Mouse (Mus musculus) forebrain, embryonic 14.5 days (tissue): ENCODE results near the gene Styk1. TPM values are rescaled to one million over a fixed set of nuclear protein-coding genes. Genes with fewer than 3 reads are reported as not detected.

Source experiments
- ATAC-seq: fragments of 200-750 bp; cut with Nextera tagmentation; 2 replicates; pipeline ENCODE4 v1.8.0; 2017; ENCODE audit warnings: mild to moderate bottlenecking, moderate library complexity
- DNase-seq: peaks from one replicate; pipeline ENCODE4 v3.0.0-alpha.2; 2015; ENCODE audit warnings: low spot score
- H3K27ac ChIP-seq: fragments of 300-500 bp; sonication (generic); 2 replicates; pipeline ENCODE4 v1.5.1; 2014; ENCODE audit warnings: low read depth, mild to moderate bottlenecking, control low read depth, low read length, moderate library complexity
- H3K27me3 ChIP-seq: fragments of 300-500 bp; sonication (generic); replicated peaks from 2 replicates; pipeline ENCODE4 v1.6.1; 2014; ENCODE audit warnings: low read length, control low read depth, mixed read lengths; ENCODE audit not compliant: control insufficient read depth, insufficient read depth
- H3K36me3 ChIP-seq: fragments of 300-500 bp; sonication (generic); 2 replicates; pipeline ENCODE4 v1.6.1; 2014; ENCODE audit warnings: low read length, control low read depth; ENCODE audit not compliant: control insufficient read depth, insufficient read depth
- H3K4me1 ChIP-seq: fragments of 300-500 bp; sonication (generic); 2 replicates; pipeline ENCODE4 v1.6.1; 2014; ENCODE audit warnings: antibody characterized with exemption, low read length, control low read depth; ENCODE audit not compliant: control insufficient read depth, insufficient read depth
- H3K4me2 ChIP-seq: fragments of 300-500 bp; sonication (generic); 2 replicates; pipeline ENCODE4 v1.6.1; 2014; ENCODE audit warnings: mild to moderate bottlenecking, control low read depth, low read length
- H3K4me3 ChIP-seq: fragments of 300-500 bp; sonication (generic); 2 replicates; pipeline ENCODE4 v1.5.1; 2014; ENCODE audit warnings: low read depth, low read length, control low read depth
- H3K9ac ChIP-seq: fragments of 300-500 bp; sonication (generic); 2 replicates; pipeline ENCODE4 v1.6.1; 2014; ENCODE audit warnings: mild to moderate bottlenecking, low read length, control low read depth, moderate library complexity
- H3K9me3 ChIP-seq: fragments of 300-500 bp; sonication (generic); replicated peaks from 2 replicates; pipeline ENCODE4 v1.6.1; 2016; ENCODE audit warnings: low read length, control low read depth, mixed read lengths; ENCODE audit not compliant: control insufficient read depth
- WGBS: fragments of 180-500 bp; shearing (Covaris S2); extraction: QIAGEN DNeasy Blood & Tissue Kit; methylation state at CpG from one replicate; pipeline ENCODE4 v1.1.7; 2014; 5-methylcytosine and 5-hydroxymethylcytosine counted together
- polyA plus RNA-seq: library from polyadenylated mRNA; unstranded; fragments of >200 nt; fragmentation: Nextera tagmentation; extraction: Ambion mirVana; gene quantifications from 2 replicates; pipeline ENCODE4 v1.2.1, GENCODE M21; 2014

Gene Styk1
- polyA plus RNA-seq, 1 experiment from 2014 or later, result 2.5 TPM

DNA sequence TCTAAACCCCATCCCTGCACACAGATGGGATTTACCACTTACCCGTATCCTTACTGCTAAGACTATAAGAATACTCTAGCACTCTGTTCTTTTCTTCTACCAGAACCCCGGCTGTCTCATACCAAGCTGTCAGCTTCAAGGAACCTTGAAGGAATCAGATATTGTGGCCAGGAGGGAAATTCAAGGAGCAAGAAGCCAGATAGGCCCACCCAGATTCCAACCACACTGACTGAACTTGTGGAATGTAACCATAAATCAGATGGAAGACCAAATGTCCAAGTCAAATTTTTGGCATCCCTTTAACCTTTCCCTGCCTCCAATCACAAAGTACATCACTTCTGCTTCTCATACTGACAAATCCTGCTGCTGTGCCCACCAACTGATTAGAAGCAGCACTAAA, 6.4 kb downstream of the Styk1 start:
- Histone ChIP-seq H3K4me1 (no peaks in the 10 kb centered on the region), H3K27ac (no peak overlapping the region), H3K9me3 (no peaks in the 10 kb centered on the region), H3K27me3 (no peaks in the 10 kb centered on the region), H3K4me2 (no peak overlapping the region), H3K4me3 (no peak overlapping the region), H3K9ac (no peak overlapping the region), H3K36me3 (no peaks in the 10 kb centered on the region)
- DNase-seq (no peak), ATAC-seq (no peak)
- 84% methylated on average over 2 of the region's 2 CpGs for WGBS

DNA sequence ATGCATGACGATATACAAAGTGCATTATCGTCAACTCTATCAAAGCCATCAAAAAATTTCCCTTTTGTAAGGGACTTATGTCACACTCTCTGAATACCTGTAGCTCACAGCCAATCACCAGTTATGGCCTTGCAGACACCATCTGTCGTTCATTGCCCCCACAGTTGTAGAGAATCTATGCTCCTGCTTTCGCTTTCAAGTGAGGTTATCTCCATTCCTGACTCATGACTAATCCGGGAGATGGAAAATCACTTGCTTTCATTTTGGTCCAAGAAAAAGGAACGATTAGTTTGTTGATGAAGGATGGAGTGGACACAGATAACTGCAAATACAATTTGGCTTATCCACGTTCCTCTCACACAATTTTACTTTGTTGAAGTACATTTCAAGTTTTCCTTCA, 9.1 kb downstream of the Styk1 start:
- Histone ChIP-seq H3K27ac (no peak overlapping the region), H3K4me3 (no peak overlapping the region), H3K9me3 (no peaks in the 10 kb centered on the region), H3K27me3 (no peaks in the 10 kb centered on the region), H3K4me1 (no peaks in the 10 kb centered on the region), H3K9ac (no peak overlapping the region), H3K36me3 (no peaks in the 10 kb centered on the region), H3K4me2 (no peak overlapping the region)
- WGBS, result 88% methylated on average over 7 of the region's 7 CpGs
- ATAC-seq (no peak), DNase-seq (no peak)

DNA sequence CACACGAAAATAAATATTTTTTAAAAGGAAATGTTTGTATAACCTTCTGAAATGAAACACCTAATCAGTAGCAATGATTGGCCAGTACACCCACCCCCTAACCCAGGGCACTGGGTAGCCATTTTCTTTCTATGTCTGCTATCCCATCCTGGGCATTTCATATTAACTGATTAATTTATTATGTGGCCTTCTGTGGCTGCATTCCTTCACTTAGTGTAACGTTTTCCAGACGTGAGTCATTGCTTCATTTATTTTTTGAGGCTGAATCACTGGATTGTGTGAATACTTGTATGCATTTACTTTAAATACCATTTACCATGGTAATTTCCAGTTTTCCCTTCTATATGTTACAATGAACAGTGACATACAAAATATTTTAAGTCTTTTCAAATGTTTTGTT, 13.3 kb downstream of the Styk1 start:
- H3K27me3 ChIP-seq, result no peaks in the 10 kb centered on the region
- DNase-seq (no peak), ATAC-seq (no peak)
- H3K4me1 ChIP-seq, result no peaks in the 10 kb centered on the region
- H3K9ac ChIP-seq, result no peak overlapping the region
- no peak overlapping the region for H3K4me2 ChIP-seq
- H3K36me3 ChIP-seq, result no peaks in the 10 kb centered on the region
- no peaks in the 10 kb centered on the region for H3K9me3 ChIP-seq
- no peak overlapping the region for H3K27ac ChIP-seq
- WGBS, result 83% methylated on average over 3 of the region's 3 CpGs
- H3K4me3 ChIP-seq, result no peak overlapping the region

GRCm38 (mm10) chr6:131339309-131339708, 14.1 kb downstream of the Styk1 start:
- H3K9ac ChIP-seq, result no peak overlapping the region
- H3K27ac ChIP-seq, result no peak overlapping the region
- H3K36me3 ChIP-seq, result no peaks in the 10 kb centered on the region
- no peaks in the 10 kb centered on the region for H3K4me1 ChIP-seq
- H3K9me3 ChIP-seq, result no peaks in the 10 kb centered on the region
- DNase-seq, result no peak
- ATAC-seq, result no peak
- no peak overlapping the region for H3K4me3 ChIP-seq
- H3K4me2 ChIP-seq, result no peak overlapping the region
- WGBS, result 73% methylated on average over 3 of the region's 3 CpGs
- no peaks in the 10 kb centered on the region for H3K27me3 ChIP-seq

DNA sequence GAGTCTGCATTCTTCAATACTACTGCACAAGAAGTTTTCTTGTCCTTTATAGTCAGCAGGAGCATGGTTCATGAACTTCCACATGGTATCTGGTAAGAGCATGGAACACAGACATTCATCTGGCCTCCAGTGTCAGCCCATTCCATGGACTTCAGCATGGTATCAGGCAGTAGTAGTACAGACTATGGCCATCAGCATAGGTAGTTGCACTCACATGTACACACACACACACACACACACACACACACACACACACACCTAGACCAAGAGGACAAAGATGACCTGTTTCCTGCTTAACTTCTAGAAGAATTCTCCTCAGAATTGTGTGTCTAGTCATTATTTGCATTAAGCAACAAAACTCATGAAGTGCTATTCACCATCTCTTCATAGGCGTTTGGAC, 14.6 kb downstream of the Styk1 start:
- no peak overlapping the region for H3K9ac ChIP-seq
- H3K4me3 ChIP-seq, result no peak overlapping the region
- H3K9me3 ChIP-seq, result no peaks in the 10 kb centered on the region
- 73% methylated on average over 1 of the region's 1 CpGs for WGBS
- no peak overlapping the region for H3K4me2 ChIP-seq
- H3K27ac ChIP-seq, result no peak overlapping the region
- no peaks in the 10 kb centered on the region for H3K27me3 ChIP-seq
- ATAC-seq (no peak), DNase-seq (no peak)
- H3K36me3 ChIP-seq, result no peaks in the 10 kb centered on the region
- no peaks in the 10 kb centered on the region for H3K4me1 ChIP-seq

- H3K27me3 ChIP-seq, result no peaks in the 10 kb centered on the region
- DNase-seq, result no peak
- no peak overlapping the region for H3K9ac ChIP-seq
- no peak overlapping the region for H3K4me2 ChIP-seq
- no peak for ATAC-seq
- H3K4me1 ChIP-seq, result no peaks in the 10 kb centered on the region
- no peak overlapping the region for H3K4me3 ChIP-seq
- no peak overlapping the region for H3K27ac ChIP-seq
- WGBS, result 82% methylated on average over 2 of the region's 2 CpGs
- H3K9me3 ChIP-seq, result no peaks in the 10 kb centered on the region
- no peaks in the 10 kb centered on the region for H3K36me3 ChIP-seq
Observed at GRCm38 (mm10) chr6:131327076-131327475, 26.3 kb downstream of the Styk1 start.

GRCm38 (mm10) chr6:131321854-131322639, 31.4 kb downstream of the Styk1 start:
- no peak for ATAC-seq

DNA sequence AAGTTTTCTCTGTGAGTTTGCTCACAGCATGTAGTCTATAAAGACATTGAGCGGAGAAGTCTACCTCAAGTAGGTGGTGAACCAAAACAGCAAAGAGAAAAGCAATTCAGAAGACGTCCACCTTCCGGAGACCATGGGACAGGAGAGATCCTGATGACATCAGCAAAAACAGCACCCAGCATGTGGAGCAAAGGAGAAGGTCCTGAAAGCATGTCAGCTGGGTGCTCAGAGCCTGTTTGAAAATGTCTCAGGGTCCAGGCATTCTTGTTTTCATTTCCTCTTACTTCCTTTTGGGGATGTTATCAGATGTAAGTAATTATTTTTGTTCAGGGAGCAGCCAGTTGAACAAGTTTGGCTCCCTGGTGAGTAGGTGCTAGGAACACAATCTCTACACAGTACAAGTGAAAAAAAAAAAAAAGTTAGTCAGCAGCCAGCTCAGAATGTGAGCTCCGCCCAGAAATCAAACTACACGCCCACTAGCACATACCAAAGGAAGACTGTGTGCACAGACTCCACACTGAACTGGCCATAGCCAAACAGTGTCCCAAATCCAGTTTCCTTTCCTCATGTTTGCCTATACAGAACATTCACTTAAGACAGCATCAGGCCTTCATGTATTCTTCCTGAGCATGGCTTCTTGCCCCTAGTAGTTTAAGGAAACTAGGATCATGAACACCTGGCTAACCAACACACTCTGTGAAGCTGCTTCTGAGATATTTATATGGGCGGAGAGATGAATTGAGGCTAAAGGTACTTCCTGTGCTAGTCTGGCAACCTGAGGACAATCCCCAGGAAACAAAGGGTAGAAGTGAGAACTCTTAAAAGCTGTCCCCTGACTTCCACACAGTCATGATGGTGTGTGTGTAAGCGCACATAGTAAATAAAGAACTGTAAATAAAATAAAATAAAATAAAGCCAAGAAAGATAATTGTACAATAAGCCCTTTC, 37.0 kb downstream of the Styk1 start:
- H3K9me3 ChIP-seq, result no peaks in the 10 kb centered on the region
- no peaks in the 10 kb centered on the region for H3K4me1 ChIP-seq
- DNase-seq, result no peak
- 89% methylated on average over 7 of the region's 7 CpGs for WGBS
- H3K36me3 ChIP-seq, result no peaks in the 10 kb centered on the region
- H3K27me3 ChIP-seq, result no peaks in the 10 kb centered on the region
- ATAC-seq, result no peak
- H3K4me3 ChIP-seq, result no peak overlapping the region
- H3K9ac ChIP-seq, result no peak overlapping the region
- no peak overlapping the region for H3K4me2 ChIP-seq
- no peak overlapping the region for H3K27ac ChIP-seq

More at GRCm38 (mm10) chr6:131321854-131322639, 31.4 kb downstream of the Styk1 start:
- H3K27me3 ChIP-seq, result no peaks in the 10 kb centered on the region
- no peak for DNase-seq
- no peaks in the 10 kb centered on the region for H3K9me3 ChIP-seq
- H3K4me2 ChIP-seq, result no peak overlapping the region
- H3K27ac ChIP-seq, result no peak overlapping the region
- no peaks in the 10 kb centered on the region for H3K36me3 ChIP-seq
- H3K4me1 ChIP-seq, result no peaks in the 10 kb centered on the region
- 78% methylated on average over 3 of the region's 3 CpGs for WGBS
- no peak overlapping the region for H3K9ac ChIP-seq
- H3K4me3 ChIP-seq, result no peak overlapping the region

GRCm38 (mm10) chr6:131308031-131308430, 45.4 kb downstream of the Styk1 start:
- ATAC-seq (no peak), DNase-seq (no peak)
- no peaks in the 10 kb centered on the region for H3K27me3 ChIP-seq
- 83% methylated on average over 3 of the region's 3 CpGs for WGBS
- no peak overlapping the region for H3K27ac ChIP-seq
- H3K9me3 ChIP-seq, result no peaks in the 10 kb centered on the region
- no peak overlapping the region for H3K4me2 ChIP-seq
- H3K4me1 ChIP-seq, result no peaks in the 10 kb centered on the region
- H3K9ac ChIP-seq, result no peak overlapping the region
- no peak overlapping the region for H3K4me3 ChIP-seq
- no peaks in the 10 kb centered on the region for H3K36me3 ChIP-seq
